Mouse (Mus musculus) heart, embryonic 11.5 days (tissue): ENCODE data around the gene Dcpp3. TPM values are rescaled to one million over a fixed set of nuclear protein-coding genes. Genes with fewer than 3 reads are reported as not detected.
A peak's percentile ranks its signal among the peaks of the same experiment; 100 is the strongest.
"Not testable (repeated sequence)": the region's sequence is repeated elsewhere in the genome, so short reads cannot be mapped to it uniquely, and the experiment has no call there.

Experiments used
- ATAC-seq: fragments of 200-750 bp; cut with Nextera tagmentation; replicated peaks from 2 replicates; pipeline ENCODE4 v1.8.0; 2017; ENCODE audit warnings: moderate library complexity; ENCODE audit not compliant: insufficient number of reproducible peaks, low FRiP score, low TSS enrichment
- H3K27ac ChIP-seq: fragments of 300-500 bp; sonication (generic); 2 replicates; pipeline ENCODE4 v1.5.1; 2014; ENCODE audit warnings: mild to moderate bottlenecking, low read depth, low read length
- H3K27me3 ChIP-seq: fragments of 300-500 bp; sonication (generic); 2 replicates; pipeline ENCODE4 v1.6.1; 2014; ENCODE audit warnings: mild to moderate bottlenecking, low read length, mixed read lengths; ENCODE audit not compliant: control insufficient read depth, insufficient read depth
- H3K36me3 ChIP-seq: fragments of 300-500 bp; sonication (generic); 2 replicates; pipeline ENCODE4 v1.6.1; 2014; ENCODE audit warnings: mild to moderate bottlenecking, low read length, moderate library complexity, mixed read lengths; ENCODE audit not compliant: control insufficient read depth, insufficient read depth
- H3K4me1 ChIP-seq: fragments of 300-500 bp; sonication (generic); 2 replicates; pipeline ENCODE4 v1.6.1; 2014; ENCODE audit warnings: low read length; ENCODE audit not compliant: control insufficient read depth, insufficient read depth
- H3K4me2 ChIP-seq: fragments of 300-500 bp; sonication (generic); 2 replicates; pipeline ENCODE4 v1.6.1; 2014; ENCODE audit warnings: mild to moderate bottlenecking, moderate library complexity
- H3K4me3 ChIP-seq: fragments of 300-500 bp; sonication (generic); 2 replicates; pipeline ENCODE4 v1.5.1; 2014; ENCODE audit warnings: low read depth, low read length
- H3K9ac ChIP-seq: fragments of 300-500 bp; sonication (generic); 2 replicates; pipeline ENCODE4 v1.6.1; 2014; ENCODE audit warnings: mild to moderate bottlenecking, low read depth, low read length, moderate library complexity
- H3K9me3 ChIP-seq: fragments of 300-500 bp; sonication (generic); replicated peaks from 2 replicates; pipeline ENCODE4 v1.6.1; 2016; ENCODE audit warnings: low read length; ENCODE audit not compliant: control insufficient read depth
- WGBS: fragments of 180-500 bp; shearing (Covaris S2); extraction: QIAGEN DNeasy Blood & Tissue Kit; methylation state at CpG from one replicate; pipeline ENCODE4 v1.1.7; 2014; ENCODE audit not compliant: insufficient replicate concordance; 5-methylcytosine and 5-hydroxymethylcytosine counted together
- polyA plus RNA-seq: library from polyadenylated mRNA; unstranded; fragments of >200 nt; fragmentation: Nextera tagmentation; extraction: Ambion mirVana; gene quantifications from 2 replicates; pipeline ENCODE4 v1.2.1, GENCODE M21; 2014

Dcpp3 gene
- polyA plus RNA-seq, 1 experiment from 2014 or later, result not detected

- under 1% methylated on average over 14 of the region's 14 CpGs for WGBS
- no peaks in the 10 kb centered on the region for H3K9me3 ChIP-seq
- peak overlapping the region; percentile 85 for H3K4me2 ChIP-seq
- H3K4me1 ChIP-seq, result peaks cover 3% of the 10 kb centered on the region; the same call in 1 of the 2 replicates
- peak; percentile 74; the same call in 1 of the 2 replicates for ATAC-seq
- H3K27ac ChIP-seq, result peak overlapping the region; percentile 95
- peak overlapping the region; percentile 82 for H3K9ac ChIP-seq
- no peaks in the 10 kb centered on the region for H3K27me3 ChIP-seq
- H3K4me3 ChIP-seq, result peak overlapping the region; percentile 60
- no peaks in the 10 kb centered on the region for H3K36me3 ChIP-seq
These were observed 7.8 kb downstream of the Dcpp3 start for GRCm38 (mm10) chr17:23925090-23925493.

GRCm38 (mm10) chr17:23931157-23931556 lies 13.9 kb downstream of the Dcpp3 start:
- H3K9ac ChIP-seq, result no peak overlapping the region
- no peaks in the 10 kb centered on the region for H3K36me3 ChIP-seq
- H3K4me1 ChIP-seq, result no peaks in the 10 kb centered on the region
- H3K27ac ChIP-seq, result no peak overlapping the region
- no peaks in the 10 kb centered on the region for H3K27me3 ChIP-seq
- no peak overlapping the region for H3K4me3 ChIP-seq
- WGBS, result 51% methylated on average over 5 of the region's 5 CpGs
- no peak for ATAC-seq
- H3K9me3 ChIP-seq, result no peaks in the 10 kb centered on the region
- H3K4me2 ChIP-seq, result no peak overlapping the region

GRCm38 (mm10) chr17:23941372-23941771 lies 24.1 kb downstream of the Dcpp3 start, which contains the start of gene Sbp:
Gene Sbp, plus strand, starts transcription at chr17:23941672.
- Histone ChIP-seq H3K27ac (no peak within 1 kb of the TSS), H3K9me3 (no peaks in the 10 kb centered on the region), H3K36me3 (no peaks in the 10 kb centered on the region), H3K4me1 (no peaks in the 10 kb centered on the region), H3K4me3 (no peak within 1 kb of the TSS), H3K27me3 (peaks cover 3% of the 10 kb centered on the region; the same call in 1 of the 2 replicates), H3K9ac (no peak within 1 kb of the TSS), H3K4me2 (no peak within 1 kb of the TSS)
- no peak for ATAC-seq

- H3K4me3 ChIP-seq, H3K36me3 ChIP-seq, H3K9ac ChIP-seq, H3K27ac ChIP-seq, H3K9me3 ChIP-seq, H3K4me1 ChIP-seq, H3K4me2 ChIP-seq, H3K27me3 ChIP-seq, ATAC-seq: not testable (repeated sequence)
- WGBS, result 62% methylated on average over 4 of the region's 4 CpGs
These were observed 30.2 kb downstream of the Dcpp3 start for GRCm38 (mm10) chr17:23947486-23947885.

GRCm38 (mm10) chr17:23949068-23949467 lies 31.8 kb downstream of the Dcpp3 start:
- H3K4me2 ChIP-seq, result no peak overlapping the region
- H3K4me1 ChIP-seq, result no peaks in the 10 kb centered on the region
- H3K4me3 ChIP-seq, result no peak overlapping the region
- no peak overlapping the region for H3K9ac ChIP-seq
- H3K27ac ChIP-seq, result no peak overlapping the region
- ATAC-seq, result no peak
- no peaks in the 10 kb centered on the region for H3K9me3 ChIP-seq
- H3K27me3 ChIP-seq, result no peaks in the 10 kb centered on the region
- no peaks in the 10 kb centered on the region for H3K36me3 ChIP-seq
- WGBS, result 51% methylated on average over 2 of the region's 2 CpGs

GRCm38 (mm10) chr17:23950828-23951227 lies 33.6 kb downstream of the Dcpp3 start:
- H3K4me1 ChIP-seq, H3K4me2 ChIP-seq, H3K9ac ChIP-seq, H3K36me3 ChIP-seq, H3K9me3 ChIP-seq, H3K27me3 ChIP-seq, H3K4me3 ChIP-seq, H3K27ac ChIP-seq, ATAC-seq: not testable (repeated sequence)
- 69% methylated on average over 4 of the region's 4 CpGs for WGBS

GRCm38 (mm10) chr17:23955174-23955573 lies 37.9 kb downstream of the Dcpp3 start, which contains the start of gene Sbpl:
Gene Sbpl, minus strand, starts transcription at chr17:23955274.
- Histone ChIP-seq H3K27me3 (0 out of 2 replicates have a peak, but pooled peaks cover 3% of the 10 kb centered on the region), H3K9me3 (no peaks in the 10 kb centered on the region), H3K36me3 (no peaks in the 10 kb centered on the region), H3K9ac (no peak within 1 kb of the TSS), H3K4me1 (no peaks in the 10 kb centered on the region), H3K4me2 (no peak within 1 kb of the TSS), H3K4me3 (no peak within 1 kb of the TSS), H3K27ac (no peak within 1 kb of the TSS)
- ATAC-seq, result no peak
- WGBS, result 76% methylated on average over 5 of the region's 5 CpGs

- WGBS, result 37% methylated on average over 3 of the region's 3 CpGs
- H3K27me3 ChIP-seq, result 0 out of 2 replicates have a peak, but pooled peaks cover 3% of the 10 kb centered on the region
- H3K4me3 ChIP-seq, result no peak overlapping the region
- no peaks in the 10 kb centered on the region for H3K9me3 ChIP-seq
- no peaks in the 10 kb centered on the region for H3K4me1 ChIP-seq
- no peaks in the 10 kb centered on the region for H3K36me3 ChIP-seq
- H3K9ac ChIP-seq, result 0 out of 2 replicates have a peak overlapping the region, but pooled peaks have one; percentile 17
- peak; percentile 72 for ATAC-seq
- H3K27ac ChIP-seq, result no peak overlapping the region
- H3K4me2 ChIP-seq, result no peak overlapping the region
These were observed 43.0 kb downstream of the Dcpp3 start for GRCm38 (mm10) chr17:23960084-23960738.

GRCm38 (mm10) chr17:23961573-23962122 lies 44.4 kb downstream of the Dcpp3 start:
- H3K9ac ChIP-seq, result no peak overlapping the region
- H3K4me1 ChIP-seq, result no peaks in the 10 kb centered on the region
- H3K4me3 ChIP-seq, result no peak overlapping the region
- 66% methylated on average over 4 of the region's 4 CpGs for WGBS
- H3K36me3 ChIP-seq, result no peaks in the 10 kb centered on the region
- no peak overlapping the region for H3K27ac ChIP-seq
- no peak overlapping the region for H3K4me2 ChIP-seq
- H3K27me3 ChIP-seq, result 0 out of 2 replicates have a peak, but pooled peaks cover 3% of the 10 kb centered on the region
- ATAC-seq, result no peak
- no peaks in the 10 kb centered on the region for H3K9me3 ChIP-seq
